Mouse (Mus musculus): Measurements from ENCODE around the gene Vmn2r33.
"Not testable (repeated sequence)": the region's sequence is repeated elsewhere in the genome, so short reads cannot be mapped to it uniquely, and the experiment has no call there.

Gene Vmn2r33

GRCm38 (mm10) chr7:7566686-7567085, at the start of gene Vmn2r33:
Vmn2r33 (minus strand) TSS chr7:7566786.
- not testable (repeated sequence) for DNase-seq (ENCODE audit: low spot score)
